9 mouse cellular contexts compared by ENCODE assay signal in the genomic region with DNA sequence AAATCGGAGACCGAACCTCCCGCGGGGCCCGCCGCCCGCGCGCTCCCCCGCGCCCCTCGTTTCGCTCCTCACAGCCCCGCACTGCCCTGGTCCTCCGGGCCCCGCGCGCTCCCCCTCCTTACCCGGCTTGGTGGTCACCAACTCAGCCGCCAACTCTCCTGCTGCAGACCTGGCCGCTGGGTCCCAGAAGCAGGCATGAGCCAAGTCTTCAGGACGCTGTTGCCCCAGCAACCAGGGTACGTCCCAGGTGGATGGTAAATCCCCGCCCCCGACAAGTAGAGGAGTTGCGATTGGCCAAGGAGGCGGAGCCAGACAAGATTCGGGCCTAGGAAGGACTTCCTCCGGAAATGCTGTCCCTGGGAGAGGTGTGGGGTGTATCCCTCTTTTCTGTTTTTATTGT. TPM values are rescaled to one million over a fixed set of nuclear protein-coding genes. Genes with fewer than 3 reads are reported as not detected.
DNase-seq lines count a peak whose midpoint lies in the region; ATAC-seq lines count a peak whose summit lies in the region.
"Had no signal": no experiment of that assay in that cellular context is flagged by ENCODE, and none has a peak within 500 bp of the region (broad histone marks: within the 10 kb centered on the region; RNA-seq: fewer than 3 reads in every experiment).

A gene (minus strand): TSS at position 240 of the 400 bp plus-strand sequence.

- peaks cover 41% of the 10 kb centered on the region for H3K27me3 ChIP-seq in hindbrain, embryonic 12.5 days
- H3K27me3 ChIP-seq in midbrain, embryonic 13.5 days, result peaks cover 41% of the 10 kb centered on the region

- no peak within 1 kb of the TSS for H3K9ac ChIP-seq in hindbrain, embryonic 12.5 days
- 0 out of 2 replicates have a peak within 1 kb of the TSS, but pooled peaks have one; percentile 41 for H3K9ac ChIP-seq in midbrain, embryonic 13.5 days (replicated peaks)

- H3K4me2 ChIP-seq in hindbrain, embryonic 12.5 days (replicated peaks), result peak within 1 kb of the TSS; percentile 56
- H3K4me2 ChIP-seq in midbrain, embryonic 13.5 days (replicated peaks), result peak within 1 kb of the TSS; percentile 68

- peak; percentile 62 to 73 for DNase-seq in cerebellum, postnatal 14 days
- DNase-seq in cerebellum, adult 8-10 months, result no peak
- peak; percentile 73 for DNase-seq in WW6 (ENCODE audit: low read depth, low spot score)
- peak; percentile 79 for DNase-seq in testis, postnatal 14 days (ENCODE audit: low spot score)

- peaks cover 4% of the 10 kb centered on the region; the same call in 1 of the 2 replicates for H3K9me3 ChIP-seq in hindbrain, embryonic 12.5 days (replicated peaks)
- peaks cover 5% of the 10 kb centered on the region; the same call in 1 of the 2 replicates for H3K9me3 ChIP-seq in midbrain, embryonic 13.5 days

- H3K4me3 ChIP-seq in hindbrain, embryonic 12.5 days, result peak within 1 kb of the TSS; percentile 28
- peak within 1 kb of the TSS; percentile 40 for H3K4me3 ChIP-seq in midbrain, embryonic 13.5 days (replicated peaks)
- H3K4me3 ChIP-seq: myocyte had no signal

- ATAC-seq in hindbrain, embryonic 12.5 days (ENCODE audit: low FRiP score), result peak; percentile 48; the same call in 1 of the 2 replicates
- peak; percentile 87 for ATAC-seq in midbrain, embryonic 13.5 days
- no peak for ATAC-seq in erythroid progenitor cell, adult 5-6 weeks (replicated peaks; ENCODE audit: low FRiP score, poor library complexity, severe bottlenecking)
- ATAC-seq in activated CD4-positive, CD25-positive, alpha-beta regulatory T cell, adult 4 months, result no peak

- 3% methylated on average over 28 of the region's 29 CpGs for WGBS in hindbrain, embryonic 12.5 days
- 1% methylated on average over 29 of the region's 29 CpGs for WGBS in midbrain, embryonic 13.5 days

- peaks cover 18% of the 10 kb centered on the region for H3K4me1 ChIP-seq in hindbrain, embryonic 12.5 days
- H3K4me1 ChIP-seq in midbrain, embryonic 13.5 days (replicated peaks), result peaks cover 23% of the 10 kb centered on the region

- H3K27ac ChIP-seq in hindbrain, embryonic 12.5 days, result no peak within 1 kb of the TSS
- no peak within 1 kb of the TSS for H3K27ac ChIP-seq in midbrain, embryonic 13.5 days

- H3K36me3 ChIP-seq in hindbrain, embryonic 12.5 days, result no peaks in the 10 kb centered on the region
- H3K36me3 ChIP-seq in midbrain, embryonic 13.5 days, result no peaks in the 10 kb centered on the region

RNA-seq across cellular contexts. Expression of the gene that starts here (rescaled TPM):
- 0.12 and 0.46 TPM in 2 replicates for polyA plus RNA-seq in hindbrain, embryonic 12.5 days (2016; fragmentation: Nextera tagmentation; extraction: Ambion mirVana)
- polyA plus RNA-seq in midbrain, embryonic 13.5 days (2015; fragmentation: Nextera tagmentation; extraction: Ambion mirVana), result 0.57 and 0.85 TPM in 2 replicates
- not detected in 2 replicates for total RNA-seq in erythroid progenitor cell, adult 5-6 weeks (2015; ENCODE audit: low replicate concordance)
- total RNA-seq in erythroid progenitor cell, adult 5-6 weeks (2017; ENCODE audit: low replicate concordance), result not detected in 2 replicates
- not detected for polyA plus RNA-seq in activated CD4-positive, CD25-positive, alpha-beta regulatory T cell, adult 4 months (2017; shearing (Covaris generic))
- polyA plus RNA-seq: myocyte had no signal

Comparison
In these comparisons a context has a peak if more than half of its experiments do, and no peak if none do; other contexts are left out.
1. Peak in ATAC-seq, H3K4me3 ChIP-seq and H3K4me2 ChIP-seq in hindbrain, embryonic 12.5 days; RNA of the gene not detected or under 1 TPM.
2. Peak in ATAC-seq, H3K4me3 ChIP-seq, H3K9ac ChIP-seq and H3K4me2 ChIP-seq in midbrain, embryonic 13.5 days; RNA of the gene not detected or under 1 TPM.